Mouse (Mus musculus): ENCODE measurements around the gene Tspo. TPM values are rescaled to one million over a fixed set of nuclear protein-coding genes. Genes with fewer than 3 reads are reported as not detected.

Gene Tspo
- polyA plus RNA-seq (2015; fragmentation: Nextera tagmentation; extraction: Ambion mirVana) = 182 and 185 TPM in 2 replicates

DNA sequence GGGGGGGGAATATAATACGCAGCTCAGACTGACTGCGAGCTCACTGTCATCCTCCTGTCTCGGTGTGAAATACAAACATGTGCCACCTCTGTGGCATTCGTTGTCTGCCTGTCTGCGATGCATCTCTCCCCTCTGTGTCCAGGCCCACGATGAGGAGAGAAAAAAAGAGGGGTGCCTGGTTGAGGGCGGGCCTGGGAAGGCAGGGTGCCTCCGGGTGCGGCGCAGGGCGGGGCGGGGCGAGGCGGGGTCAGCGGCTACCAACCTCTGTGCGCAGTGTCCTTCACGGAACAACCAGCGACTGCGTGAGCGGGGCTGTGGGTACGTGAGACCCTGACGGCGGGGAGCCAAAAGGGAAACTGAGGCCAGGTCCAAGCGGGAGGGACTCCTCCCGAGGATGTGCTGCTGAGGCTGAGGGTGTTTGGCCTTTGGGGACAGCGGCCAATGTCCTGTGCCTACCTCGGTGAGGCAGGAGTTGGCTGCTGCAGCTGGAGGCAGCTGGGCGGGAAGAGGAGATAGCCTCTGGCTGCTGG lies at the start of gene Tspo, which contains the start of gene Mcat:
Tspo (plus strand) TSS at position 266 of the 530 bp plus-strand sequence.
Mcat (minus strand) TSS at position 461 of the 530 bp plus-strand sequence.
- no peaks in the 10 kb centered on the region for H3K27me3 ChIP-seq (ENCODE audit: control insufficient read depth, insufficient read depth, low read length)
- WGBS = 2% methylated on average over 27 of the region's 28 CpGs
- peak within 1 kb of the TSS; percentile 33 for H3K27ac ChIP-seq (ENCODE audit: low read length)
- peak within 1 kb of the TSS; percentile 69 for H3K9ac ChIP-seq (ENCODE audit: low read length)
- H3K36me3 ChIP-seq (ENCODE audit: control insufficient read depth, insufficient read depth) = no peaks in the 10 kb centered on the region
- H3K4me2 ChIP-seq (ENCODE audit: low read depth, low read length) = peak within 1 kb of the TSS; percentile 95
- peak; percentile 58 for ATAC-seq (replicated peaks; ENCODE audit: extremely low read depth, insufficient read depth, low FRiP score)
- no peaks in the 10 kb centered on the region for H3K9me3 ChIP-seq (replicated peaks; ENCODE audit: control insufficient read depth, low read length)
- H3K4me3 ChIP-seq (ENCODE audit: low read length) = peak within 1 kb of the TSS; percentile 57
- peaks cover 8% of the 10 kb centered on the region; the same call in 1 of the 2 replicates for H3K4me1 ChIP-seq (ENCODE audit: control insufficient read depth, insufficient read depth, low read length)

DNA sequence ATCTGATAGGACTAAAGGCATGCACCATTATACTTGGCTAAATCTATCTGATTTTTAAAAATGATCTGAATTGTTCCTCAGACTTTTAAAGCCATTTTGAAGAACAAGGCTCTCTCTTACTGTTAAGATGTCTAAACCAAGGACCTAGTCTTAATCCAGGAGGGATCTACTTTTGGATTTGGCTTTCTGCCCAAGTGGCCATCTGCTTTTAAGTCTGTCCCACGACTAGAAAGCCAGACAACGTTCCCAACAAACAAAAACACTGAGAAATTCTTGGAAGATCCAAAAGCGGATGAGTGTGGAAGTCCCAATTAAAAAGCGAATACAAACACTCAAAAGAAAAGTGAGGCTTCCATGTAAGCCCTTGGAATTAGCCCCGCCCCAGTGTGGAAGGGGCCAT lies 48.4 kb upstream of the Tspo start:
- 56% methylated on average over 5 of the region's 5 CpGs for WGBS
- Histone ChIP-seq H3K4me3 (ENCODE audit: low read length) (no peak overlapping the region), H3K9me3 (replicated peaks; ENCODE audit: control insufficient read depth, low read length) (no peaks in the 10 kb centered on the region)

DNA sequence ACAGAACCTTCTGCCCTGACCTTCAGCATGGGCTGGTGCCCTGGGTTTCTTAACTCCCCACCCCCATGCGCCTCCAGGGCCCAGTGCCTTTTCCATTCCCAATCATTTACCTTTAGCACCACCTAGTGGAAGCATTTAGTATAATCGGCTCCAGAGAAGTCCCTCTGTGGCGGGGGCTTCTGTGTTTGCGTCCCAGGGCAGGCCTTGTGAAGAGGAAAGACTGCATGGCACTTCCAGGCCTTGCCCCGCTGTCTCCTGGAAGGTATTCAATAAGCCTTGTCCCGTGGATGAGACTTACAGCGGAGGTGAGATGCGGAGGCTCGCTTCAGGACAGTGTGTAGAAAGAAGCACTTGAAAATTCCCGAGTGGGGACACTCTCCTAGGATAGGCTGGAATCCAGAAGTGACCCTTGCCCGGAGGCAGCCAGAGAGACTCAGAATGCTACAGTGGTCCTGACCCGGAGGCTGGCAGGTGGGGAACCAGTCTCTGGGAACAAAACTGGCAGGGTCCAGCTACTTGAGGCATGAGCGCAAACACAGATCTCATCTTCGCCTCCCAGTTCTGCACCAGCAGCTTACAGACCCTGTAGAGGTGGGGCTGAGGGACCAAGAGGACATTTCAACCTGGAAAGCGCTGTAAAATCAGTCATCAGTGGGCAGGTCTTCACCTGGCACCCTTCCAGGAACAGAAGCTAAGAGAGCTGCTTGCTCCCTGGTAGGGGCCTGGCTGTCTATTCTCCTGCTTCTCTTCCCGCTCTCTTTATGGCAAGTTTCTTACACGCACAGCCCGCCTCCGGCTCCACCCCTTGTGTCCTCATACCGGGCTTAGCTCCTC lies 45.0 kb upstream of the Tspo start:
- 27% methylated on average over 20 of the region's 20 CpGs for WGBS
- ATAC-seq (replicated peaks; ENCODE audit: extremely low read depth, insufficient read depth, low FRiP score) = peak; percentile 75
- Histone ChIP-seq H3K27ac (ENCODE audit: low read length) (no peak overlapping the region), H3K9ac (ENCODE audit: low read length) (peak overlapping the region; percentile 58), H3K4me3 (ENCODE audit: low read length) (no peak overlapping the region), H3K27me3 (ENCODE audit: control insufficient read depth, insufficient read depth, low read length) (no peaks in the 10 kb centered on the region), H3K9me3 (replicated peaks; ENCODE audit: control insufficient read depth, low read length) (no peaks in the 10 kb centered on the region), H3K4me1 (ENCODE audit: control insufficient read depth, insufficient read depth, low read length) (peaks cover 21% of the 10 kb centered on the region), H3K4me2 (ENCODE audit: low read depth, low read length) (peak overlapping the region; percentile 57), H3K36me3 (ENCODE audit: control insufficient read depth, insufficient read depth) (no peaks in the 10 kb centered on the region)

More for the DNA sequence above, 48.4 kb upstream of the Tspo start:
- Histone ChIP-seq H3K9ac (ENCODE audit: low read length) (no peak overlapping the region), H3K4me1 (ENCODE audit: control insufficient read depth, insufficient read depth, low read length) (peaks cover 12% of the 10 kb centered on the region), H3K27ac (ENCODE audit: low read length) (no peak overlapping the region), H3K4me2 (ENCODE audit: low read depth, low read length) (no peak overlapping the region), H3K36me3 (ENCODE audit: control insufficient read depth, insufficient read depth) (no peaks in the 10 kb centered on the region), H3K27me3 (ENCODE audit: control insufficient read depth, insufficient read depth, low read length) (no peaks in the 10 kb centered on the region)
- ATAC-seq (replicated peaks; ENCODE audit: extremely low read depth, insufficient read depth, low FRiP score) = no peak

DNA sequence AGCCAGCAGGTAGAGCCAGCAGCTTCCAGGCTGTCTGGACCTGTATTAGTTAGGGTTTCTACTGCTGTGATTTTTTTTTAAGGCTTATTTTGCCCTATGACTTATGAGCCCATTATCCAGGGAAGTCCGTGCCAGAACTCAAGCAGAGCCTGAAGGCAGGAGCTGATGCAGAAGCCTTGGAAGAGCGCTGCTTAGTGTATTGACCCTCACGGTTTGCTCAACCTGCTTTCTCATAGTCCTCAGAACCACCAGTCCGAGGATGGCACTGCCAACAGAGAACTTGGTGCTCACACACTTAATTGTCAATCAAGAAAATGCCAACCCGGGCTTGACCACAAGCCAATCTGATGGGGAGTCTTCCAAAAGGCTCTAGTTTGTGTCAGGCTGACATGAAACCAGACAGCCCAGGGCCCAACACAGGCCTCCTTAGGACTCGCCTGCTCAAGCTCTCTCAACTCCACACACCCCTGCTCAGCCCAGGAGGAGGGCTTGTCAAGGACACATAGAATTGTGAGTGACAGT lies 42.5 kb upstream of the Tspo start:
- Histone ChIP-seq H3K27me3 (ENCODE audit: control insufficient read depth, insufficient read depth, low read length) (no peaks in the 10 kb centered on the region), H3K9ac (ENCODE audit: low read length) (no peak overlapping the region), H3K9me3 (replicated peaks; ENCODE audit: control insufficient read depth, low read length) (no peaks in the 10 kb centered on the region), H3K4me1 (ENCODE audit: control insufficient read depth, insufficient read depth, low read length) (peaks cover 46% of the 10 kb centered on the region), H3K4me2 (ENCODE audit: low read depth, low read length) (no peak overlapping the region), H3K4me3 (ENCODE audit: low read length) (no peak overlapping the region), H3K27ac (ENCODE audit: low read length) (no peak overlapping the region), H3K36me3 (ENCODE audit: control insufficient read depth, insufficient read depth) (no peaks in the 10 kb centered on the region)
- 81% methylated on average over 6 of the region's 6 CpGs for WGBS
- no peak for ATAC-seq (replicated peaks; ENCODE audit: extremely low read depth, insufficient read depth, low FRiP score)

DNA sequence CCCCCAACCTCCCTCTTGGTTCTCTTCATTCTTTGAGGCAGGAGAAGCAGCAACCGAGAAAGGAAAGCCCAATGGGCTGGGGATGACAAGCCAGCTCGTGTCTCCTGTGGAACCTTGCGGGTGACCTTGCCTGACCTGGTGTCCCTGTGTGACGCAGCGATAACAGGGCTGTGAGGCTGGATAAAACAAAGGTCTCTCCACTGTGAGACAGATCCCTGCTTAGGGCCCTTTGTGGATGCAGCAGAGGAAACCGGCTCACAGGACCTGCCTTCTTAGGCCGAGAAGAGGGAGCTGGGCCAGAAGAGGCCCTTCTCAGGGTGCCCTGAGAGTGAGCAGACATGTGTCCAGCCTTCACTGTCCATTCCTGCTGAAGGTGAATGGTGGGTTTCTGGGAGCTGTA lies 40.2 kb upstream of the Tspo start:
- Histone ChIP-seq H3K36me3 (ENCODE audit: control insufficient read depth, insufficient read depth) (no peaks in the 10 kb centered on the region), H3K4me3 (ENCODE audit: low read length) (0 out of 2 replicates have a peak overlapping the region, but pooled peaks have one; percentile 3), H3K4me2 (ENCODE audit: low read depth, low read length) (peak overlapping the region; percentile 93; the same call in 1 of the 2 replicates), H3K4me1 (ENCODE audit: control insufficient read depth, insufficient read depth, low read length) (peaks cover 62% of the 10 kb centered on the region), H3K9ac (ENCODE audit: low read length) (peak overlapping the region; percentile 47; the same call in 1 of the 2 replicates), H3K27me3 (ENCODE audit: control insufficient read depth, insufficient read depth, low read length) (no peaks in the 10 kb centered on the region), H3K27ac (ENCODE audit: low read length) (peak overlapping the region; percentile 93), H3K9me3 (replicated peaks; ENCODE audit: control insufficient read depth, low read length) (no peaks in the 10 kb centered on the region)
- WGBS = 11% methylated on average over 7 of the region's 7 CpGs
- peak; percentile 46 for ATAC-seq (replicated peaks; ENCODE audit: extremely low read depth, insufficient read depth, low FRiP score)

DNA sequence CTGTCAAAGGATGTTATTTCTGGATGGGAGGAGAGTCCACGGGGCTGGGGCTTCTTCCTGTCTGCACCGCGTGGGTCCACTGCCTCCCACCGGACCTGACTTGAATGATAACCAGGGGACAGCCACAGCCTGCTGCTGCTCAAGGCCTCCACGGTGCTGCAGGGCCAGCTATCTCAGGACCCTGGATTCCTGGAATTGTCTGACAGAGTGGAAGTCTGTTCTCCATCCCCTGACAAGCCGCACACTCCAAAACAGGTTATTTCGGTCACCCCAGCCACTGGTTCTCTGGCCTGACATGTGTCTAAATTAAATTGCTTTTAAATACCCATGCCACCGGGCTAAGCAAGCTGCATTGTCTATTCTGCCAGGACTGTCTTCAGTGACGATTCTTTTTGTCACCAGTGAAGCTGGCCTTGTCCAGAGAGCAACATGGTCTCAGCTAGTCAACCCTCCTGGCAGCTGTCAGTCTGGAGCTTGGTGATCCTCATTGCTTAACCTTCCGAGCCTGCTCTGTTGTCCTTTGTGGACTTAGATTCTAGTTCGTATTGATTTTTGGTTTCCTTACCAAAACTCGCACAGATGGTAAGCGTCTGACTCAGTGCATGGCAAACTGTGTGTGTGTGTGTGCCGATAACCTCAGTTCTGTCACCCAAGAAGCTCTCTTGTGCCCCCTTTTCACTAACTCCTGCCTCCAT lies 39.6 kb upstream of the Tspo start:
- H3K27me3 ChIP-seq (ENCODE audit: control insufficient read depth, insufficient read depth, low read length) = no peaks in the 10 kb centered on the region
- peak overlapping the region; percentile 61 for H3K9ac ChIP-seq (ENCODE audit: low read length)
- no peaks in the 10 kb centered on the region for H3K36me3 ChIP-seq (ENCODE audit: control insufficient read depth, insufficient read depth)
- no peaks in the 10 kb centered on the region for H3K9me3 ChIP-seq (replicated peaks; ENCODE audit: control insufficient read depth, low read length)
- WGBS = 23% methylated on average over 14 of the region's 14 CpGs
- H3K27ac ChIP-seq (ENCODE audit: low read length) = peak overlapping the region; percentile 93
- peak; percentile 82 for ATAC-seq (replicated peaks; ENCODE audit: extremely low read depth, insufficient read depth, low FRiP score)
- H3K4me2 ChIP-seq (ENCODE audit: low read depth, low read length) = peak overlapping the region; percentile 93
- peak overlapping the region; percentile 25 for H3K4me3 ChIP-seq (ENCODE audit: low read length)
- H3K4me1 ChIP-seq (ENCODE audit: control insufficient read depth, insufficient read depth, low read length) = peaks cover 62% of the 10 kb centered on the region

DNA sequence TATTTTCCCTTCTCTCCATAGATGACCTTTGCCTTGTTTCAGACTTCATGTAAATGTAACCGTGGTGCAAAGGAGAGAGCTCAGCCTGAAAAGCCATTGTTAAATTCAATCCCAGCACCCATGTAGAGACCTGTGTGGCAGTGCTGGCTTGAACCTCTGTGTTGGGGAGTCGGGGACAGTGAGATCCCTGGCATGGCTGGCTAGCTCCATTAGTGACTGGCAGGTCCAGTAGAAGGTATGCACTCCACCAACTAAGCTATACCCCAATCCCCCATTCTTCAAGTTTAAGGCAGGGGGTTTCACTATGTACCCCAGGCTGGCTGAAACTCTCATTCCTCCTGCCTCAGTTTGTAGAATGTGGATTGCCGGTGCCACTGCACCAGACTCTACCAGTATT lies 39.1 kb upstream of the Tspo start:
- Histone ChIP-seq H3K4me3 (ENCODE audit: low read length) (peak overlapping the region; percentile 25), H3K27me3 (ENCODE audit: control insufficient read depth, insufficient read depth, low read length) (no peaks in the 10 kb centered on the region), H3K27ac (ENCODE audit: low read length) (peak overlapping the region; percentile 93), H3K9me3 (replicated peaks; ENCODE audit: control insufficient read depth, low read length) (no peaks in the 10 kb centered on the region), H3K4me1 (ENCODE audit: control insufficient read depth, insufficient read depth, low read length) (peaks cover 65% of the 10 kb centered on the region), H3K9ac (ENCODE audit: low read length) (peak overlapping the region; percentile 61), H3K4me2 (ENCODE audit: low read depth, low read length) (peak overlapping the region; percentile 93), H3K36me3 (ENCODE audit: control insufficient read depth, insufficient read depth) (no peaks in the 10 kb centered on the region)
- WGBS = 62% methylated on average over 3 of the region's 3 CpGs
- no peak for ATAC-seq (replicated peaks; ENCODE audit: extremely low read depth, insufficient read depth, low FRiP score)

DNA sequence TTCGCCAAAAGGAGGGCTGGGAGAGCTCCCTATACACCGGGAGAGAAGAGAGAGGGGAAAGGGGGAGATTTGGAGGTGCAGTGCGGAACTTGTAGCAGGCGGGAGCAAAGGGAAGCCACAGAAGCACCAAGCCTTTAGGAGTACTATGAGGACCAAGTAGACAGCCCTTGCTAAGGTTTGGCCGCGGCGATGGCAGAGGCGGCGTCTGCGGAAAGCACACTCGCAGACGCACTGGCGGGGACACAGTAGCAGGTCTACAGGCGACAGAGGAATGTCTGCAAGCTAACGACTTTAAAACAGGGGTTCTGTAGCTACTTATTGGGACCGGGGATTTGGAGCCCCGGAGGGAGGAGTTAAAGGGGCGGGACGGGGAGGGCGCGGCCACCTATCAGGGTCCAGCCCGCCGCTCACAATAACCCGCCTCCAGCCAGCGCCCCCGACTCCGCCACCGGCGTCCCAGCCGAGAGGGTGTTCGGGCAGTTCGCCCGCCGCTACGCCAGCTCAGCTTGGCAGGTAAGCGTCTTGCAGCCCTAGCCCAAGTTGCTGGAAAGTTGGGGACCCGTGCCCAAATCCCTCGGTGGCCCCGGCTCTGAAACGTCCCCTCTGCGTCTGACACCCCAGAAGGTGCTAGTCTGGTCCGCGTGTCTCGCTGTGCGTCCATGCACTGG lies 36.8 kb upstream of the Tspo start, which contains the start of gene Bik:
Bik (plus strand) TSS at position 439 of the 668 bp plus-strand sequence.
- peak within 1 kb of the TSS; percentile 68 for H3K27ac ChIP-seq (ENCODE audit: low read length)
- peak; percentile 53 for ATAC-seq (replicated peaks; ENCODE audit: extremely low read depth, insufficient read depth, low FRiP score)
- H3K4me1 ChIP-seq (ENCODE audit: control insufficient read depth, insufficient read depth, low read length) = peaks cover 82% of the 10 kb centered on the region

More for the DNA sequence above, 36.8 kb upstream of the Tspo start, which contains the start of gene Bik:
- no peaks in the 10 kb centered on the region for H3K27me3 ChIP-seq (ENCODE audit: control insufficient read depth, insufficient read depth, low read length)
- WGBS = under 1% methylated on average over 45 of the region's 45 CpGs
- H3K9ac ChIP-seq (ENCODE audit: low read length) = peak within 1 kb of the TSS; percentile 88
- H3K4me2 ChIP-seq (ENCODE audit: low read depth, low read length) = peak within 1 kb of the TSS; percentile 93
- H3K4me3 ChIP-seq (ENCODE audit: low read length) = peak within 1 kb of the TSS; percentile 85
- no peaks in the 10 kb centered on the region for H3K36me3 ChIP-seq (ENCODE audit: control insufficient read depth, insufficient read depth)
- no peaks in the 10 kb centered on the region for H3K9me3 ChIP-seq (replicated peaks; ENCODE audit: control insufficient read depth, low read length)
